Mouse (Mus musculus) cortical plate, adult 2 months (tissue): ENCODE measurements around the gene Chst4. TPM values are rescaled to one million over a fixed set of nuclear protein-coding genes. Genes with fewer than 3 reads are reported as not detected.
"Not testable (repeated sequence)": the region's sequence is repeated elsewhere in the genome, so short reads cannot be mapped to it uniquely, and the experiment has no call there.

Experiments used
- H3K27ac ChIP-seq: fragments of 200-500 bp; 2 replicates; pipeline ENCODE4 v1.5.1; 2012; ENCODE audit warnings: low read length, control low read depth, inconsistent platforms; ENCODE audit not compliant: insufficient read depth
- H3K4me1 ChIP-seq: fragments of 200-500 bp; 2 replicates; pipeline ENCODE4 v1.6.1; 2011; ENCODE audit warnings: low read length; ENCODE audit not compliant: control insufficient read depth, insufficient read depth
- H3K4me3 ChIP-seq: fragments of 200-500 bp; 2 replicates; pipeline ENCODE4 v1.5.1; 2011; ENCODE audit warnings: mild to moderate bottlenecking, low read length, control low read depth; ENCODE audit not compliant: insufficient read depth
- CTCF ChIP-seq: fragments of 200-500 bp; IDR thresholded peaks from 2 replicates; pipeline ENCODE4 v1.5.1; 2011; ENCODE audit warnings: mild to moderate bottlenecking, control low read depth, low read length; ENCODE audit not compliant: insufficient read depth; ENCODE audit errors: extremely low read depth
- POLR2A ChIP-seq: fragments of 200-500 bp; IDR thresholded peaks from 2 replicates; pipeline ENCODE4 v1.6.1; 2011; ENCODE audit warnings: mild to moderate bottlenecking, low read length, control low read depth; ENCODE audit not compliant: insufficient read depth; ENCODE audit errors: extremely low read depth
- polyA plus RNA-seq: library from polyadenylated mRNA; depleted of rRNA; stranded (reverse); fragments of >200 nt; gene quantifications from 2 replicates; pipeline ENCODE4 v1.2.3, GENCODE M21; 2012

Gene Chst4
- polyA plus RNA-seq, 1 experiment: 0.15 TPM

- Histone ChIP-seq H3K4me3 (no peak overlapping the region), H3K27ac (no peak overlapping the region), H3K4me1 (no peaks in the 10 kb centered on the region)
- TF ChIP-seq POLR2A (no peak), CTCF (no peak)
Measured at GRCm38 (mm10) chr8:110058207-110058606, 18.7 kb upstream of the Chst4 start.

GRCm38 (mm10) chr8:110051208-110051607, 11.7 kb upstream of the Chst4 start:
- no peak overlapping the region for H3K27ac ChIP-seq
- TF ChIP-seq CTCF (no peak), POLR2A (no peak)
- H3K4me1 ChIP-seq: no peaks in the 10 kb centered on the region
- no peak overlapping the region for H3K4me3 ChIP-seq

- H3K27ac ChIP-seq: no peak overlapping the region
- TF ChIP-seq POLR2A (no peak), CTCF (no peak)
- H3K4me3 ChIP-seq: no peak overlapping the region
- no peaks in the 10 kb centered on the region for H3K4me1 ChIP-seq
Measured at GRCm38 (mm10) chr8:110040509-110040908, 969 bp upstream of the Chst4 start.

- Histone ChIP-seq H3K27ac (no peak overlapping the region), H3K4me1 (peaks cover 1% of the 10 kb centered on the region; the same call in 1 of the 2 replicates), H3K4me3 (no peak overlapping the region)
- TF ChIP-seq POLR2A: no peak
- TF ChIP-seq CTCF: no peak
Measured at GRCm38 (mm10) chr8:110039216-110039615, 324 bp downstream of the Chst4 start.

DNA sequence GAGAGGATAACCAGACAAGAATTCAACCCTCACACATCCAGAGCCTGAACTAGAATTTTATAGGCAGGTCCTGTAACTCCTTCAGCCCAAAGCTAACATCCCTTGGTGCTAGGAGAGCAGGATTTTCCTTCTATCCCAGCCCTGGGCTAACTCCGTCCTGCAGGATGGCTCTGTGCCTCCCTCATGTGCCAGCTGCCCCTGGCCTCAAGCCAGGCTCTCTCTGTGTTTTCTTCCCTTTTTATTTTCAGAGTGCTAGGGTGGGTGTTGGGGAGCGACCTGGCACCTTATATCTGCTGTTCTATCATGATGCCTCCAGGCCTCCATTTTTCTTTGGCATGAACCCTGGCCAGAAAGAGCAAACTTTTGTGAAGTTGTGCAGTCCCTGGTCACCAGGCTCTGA, 3.4 kb downstream of the Chst4 start:
- TF ChIP-seq POLR2A (no peak), CTCF (no peak)
- H3K27ac ChIP-seq: no peak overlapping the region
- no peak overlapping the region for H3K4me3 ChIP-seq
- H3K4me1 ChIP-seq: peaks cover 1% of the 10 kb centered on the region; the same call in 1 of the 2 replicates

GRCm38 (mm10) chr8:110034331-110034730, 5.2 kb downstream of the Chst4 start:
- TF ChIP-seq POLR2A (no peak), CTCF (no peak)
- H3K4me1 ChIP-seq: peaks cover 1% of the 10 kb centered on the region; the same call in 1 of the 2 replicates
- H3K27ac ChIP-seq: 0 out of 2 replicates have a peak overlapping the region, but pooled peaks have one; percentile 75
- H3K4me3 ChIP-seq: no peak overlapping the region

- not testable (repeated sequence) for H3K27ac ChIP-seq, H3K4me1 ChIP-seq, H3K4me3 ChIP-seq
Measured at GRCm38 (mm10) chr8:110033771-110034170, 5.8 kb downstream of the Chst4 start.

DNA sequence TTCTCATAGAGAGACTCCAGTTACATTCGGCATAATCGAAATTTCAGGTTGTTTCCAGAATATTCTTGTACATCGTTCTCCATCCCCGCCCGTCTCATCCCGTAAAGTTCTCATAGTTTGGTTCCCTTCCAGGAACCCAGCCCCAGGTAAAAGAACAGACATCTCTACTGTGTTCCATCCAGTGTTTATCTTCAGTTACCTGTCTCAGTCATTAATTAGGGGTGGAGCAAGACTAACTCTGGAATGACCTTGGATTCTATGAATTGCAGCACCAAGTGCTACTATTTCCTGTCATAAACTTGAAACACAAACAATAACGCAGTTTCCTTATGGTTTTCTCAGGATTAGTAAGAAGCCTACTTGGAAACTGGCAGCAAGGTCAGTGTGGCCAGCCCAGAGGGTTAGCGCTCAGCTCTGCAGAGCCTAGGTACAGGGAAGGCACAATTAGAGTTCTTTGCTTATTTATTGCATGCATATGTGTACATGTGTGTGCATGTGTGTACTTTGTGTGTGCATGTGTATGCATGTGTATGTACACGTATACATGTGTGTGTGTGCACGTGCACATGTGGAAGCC, 16.7 kb downstream of the Chst4 start:
- Histone ChIP-seq H3K4me3 (no peak overlapping the region), H3K4me1 (no peaks in the 10 kb centered on the region), H3K27ac (no peak overlapping the region)
- TF ChIP-seq POLR2A (no peak), CTCF (no peak)

DNA sequence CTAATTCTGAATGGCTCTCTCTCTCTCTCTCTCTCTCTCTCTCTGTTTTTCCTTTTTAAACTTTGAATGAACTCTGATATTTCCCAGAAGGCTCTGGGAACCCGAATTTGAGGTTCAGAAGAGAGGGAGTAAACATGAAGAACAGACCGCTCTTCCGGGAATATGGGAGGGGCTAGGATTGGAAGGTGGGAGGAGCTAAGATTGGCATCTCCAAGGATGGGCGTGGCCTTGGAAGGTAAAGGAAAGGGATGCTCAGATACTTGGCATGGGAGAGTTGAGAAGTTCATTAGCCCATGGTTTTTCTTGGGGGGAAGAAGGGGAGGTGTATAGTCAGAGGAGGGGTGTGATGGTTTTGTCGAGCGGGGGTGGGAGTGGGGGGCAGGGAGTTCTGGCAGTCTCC, 17.5 kb downstream of the Chst4 start:
- H3K4me3 ChIP-seq: no peak overlapping the region
- TF ChIP-seq POLR2A: no peak
- no peak for TF ChIP-seq CTCF
- H3K4me1 ChIP-seq: no peaks in the 10 kb centered on the region
- no peak overlapping the region for H3K27ac ChIP-seq

- no peak overlapping the region for H3K4me3 ChIP-seq
- no peak overlapping the region for H3K27ac ChIP-seq
- TF ChIP-seq CTCF: peak; percentile 64
- TF ChIP-seq POLR2A: no peak
Measured at GRCm38 (mm10) chr8:110010868-110011267, 28.7 kb downstream of the Chst4 start.

More at GRCm38 (mm10) chr8:110010868-110011267, 28.7 kb downstream of the Chst4 start:
- H3K4me1 ChIP-seq: 0 out of 2 replicates have a peak, but pooled peaks cover 1% of the 10 kb centered on the region
